Mouse (Mus musculus) spleen, embryonic (tissue): ENCODE results near the gene C2cd5.

Experiments
- CTCF ChIA-PET: fragments of 350-600 bp; sonication (Branson Sonifier 250); formaldehyde crosslinking; loops from one replicate; lab custom pipeline; 2022; lab: Charles Lee

The C2cd5 gene

GRCm38 (mm10) chr6:143119325-143119724, 19.4 kb upstream of the C2cd5 start:
- CTCF ChIA-PET, result interaction anchor here (0.9 kb wide), 1 partner anchor 68 kb away, joined by 3 read pairs; no protein-coding TSS in a partner anchor

GRCm38 (mm10) chr6:143116779-143117178, 16.8 kb upstream of the C2cd5 start:
- CTCF ChIA-PET, result no interaction called here

GRCm38 (mm10) chr6:143115505-143115904, 15.6 kb upstream of the C2cd5 start:
- CTCF ChIA-PET, result interaction anchor here (0.6 to 1.1 kb wide), 5 partner anchors 16 to 125 kb away, joined by 3 to 5 read pairs (median 3); no protein-coding TSS in a partner anchor

GRCm38 (mm10) chr6:143115011-143115445, 15.1 kb upstream of the C2cd5 start:
- CTCF ChIA-PET, result interaction anchor here (0.6 to 1.1 kb wide), 4 partner anchors 16 to 62 kb away, joined by 3 to 5 read pairs (median 3); no protein-coding TSS in a partner anchor

GRCm38 (mm10) chr6:143114556-143114955, 14.6 kb upstream of the C2cd5 start:
- CTCF ChIA-PET, result interaction anchor here (0.6 to 1.1 kb wide), 4 partner anchors 50 to 102 kb away, joined by 3 to 5 read pairs (median 4); no protein-coding TSS in a partner anchor

GRCm38 (mm10) chr6:143110371-143110770, 10.4 kb upstream of the C2cd5 start:
- CTCF ChIA-PET, result interaction anchor here (0.6 to 0.7 kb wide), 4 partner anchors 11 to 118 kb away, joined by 3 to 10 read pairs (median 4); no protein-coding TSS in a partner anchor

GRCm38 (mm10) chr6:143109622-143110218, 9.8 kb upstream of the C2cd5 start:
- CTCF ChIA-PET, result interaction anchor here (0.5 to 0.8 kb wide), 6 partner anchors 10 to 118 kb away, joined by 3 to 10 read pairs (median 3); no protein-coding TSS in a partner anchor

- CTCF ChIA-PET, result no interaction called here
Observed at GRCm38 (mm10) chr6:143108031-143108430, 8.1 kb upstream of the C2cd5 start.

GRCm38 (mm10) chr6:143107611-143108010, 7.7 kb upstream of the C2cd5 start:
- CTCF ChIA-PET, result no interaction called here

- CTCF ChIA-PET, result no interaction called here
Observed at GRCm38 (mm10) chr6:143105766-143106165, 5.8 kb upstream of the C2cd5 start.

GRCm38 (mm10) chr6:143103981-143104680, 4.2 kb upstream of the C2cd5 start:
- CTCF ChIA-PET, result no interaction called here

GRCm38 (mm10) chr6:143100478-143101115, 656 bp upstream of the C2cd5 start:
- CTCF ChIA-PET, result interaction anchor here (0.6 to 0.7 kb wide), 2 partner anchors 52 to 76 kb away, joined by 3 to 11 read pairs; no protein-coding TSS in a partner anchor

GRCm38 (mm10) chr6:143099281-143099680, 660 bp downstream of the C2cd5 start:
- CTCF ChIA-PET, result interaction anchor here (0.5 to 0.6 kb wide), 2 partner anchors 11 to 16 kb away, joined by 3 read pairs; no protein-coding TSS in a partner anchor

- CTCF ChIA-PET, result interaction anchor here (0.8 kb wide), 1 partner anchor 79 kb away, joined by 3 read pairs; no protein-coding TSS in a partner anchor
Observed at GRCm38 (mm10) chr6:143095126-143095525, 4.8 kb downstream of the C2cd5 start.

GRCm38 (mm10) chr6:143092856-143093255, 7.1 kb downstream of the C2cd5 start:
- CTCF ChIA-PET, result no interaction called here

GRCm38 (mm10) chr6:143091076-143091475, 8.9 kb downstream of the C2cd5 start:
- CTCF ChIA-PET, result no interaction called here

- CTCF ChIA-PET, result interaction anchor here (0.7 kb wide), 1 partner anchor 18 kb away, joined by 4 read pairs; no protein-coding TSS in a partner anchor
Observed at GRCm38 (mm10) chr6:143087332-143087731, 12.6 kb downstream of the C2cd5 start.

GRCm38 (mm10) chr6:143085898-143086297, 14.0 kb downstream of the C2cd5 start:
- CTCF ChIA-PET, result no interaction called here

- CTCF ChIA-PET, result no interaction called here
Observed at GRCm38 (mm10) chr6:143084314-143085025, 15.5 kb downstream of the C2cd5 start.

GRCm38 (mm10) chr6:143081479-143082106, 18.3 kb downstream of the C2cd5 start:
- CTCF ChIA-PET, result no interaction called here
